Mouse (Mus musculus) limb, embryonic 11.5 days (tissue): ENCODE measurements around the gene Cptp. TPM values are rescaled to one million over a fixed set of nuclear protein-coding genes. Genes with fewer than 3 reads are reported as not detected.

ENCODE experiments used
- ATAC-seq: fragments of 200-750 bp; cut with Nextera tagmentation; 2 replicates; pipeline ENCODE4 v1.8.0; 2017; ENCODE audit warnings: low read depth; ENCODE audit not compliant: insufficient number of reproducible peaks, low FRiP score, low TSS enrichment
- DNase-seq: peaks from one replicate; pipeline ENCODE4 v3.0.0-alpha.2; 2015; ENCODE audit warnings: low spot score
- H3K27ac ChIP-seq: fragments of 300-500 bp; sonication (generic); replicated peaks from 2 replicates; pipeline ENCODE4 v1.5.1; 2014; ENCODE audit warnings: low read depth, mild to moderate bottlenecking, low read length
- H3K27me3 ChIP-seq: fragments of 300-500 bp; sonication (generic); 2 replicates; pipeline ENCODE4 v1.6.1; 2014; ENCODE audit warnings: mild to moderate bottlenecking, low read length, mixed read lengths; ENCODE audit not compliant: control insufficient read depth, insufficient read depth
- H3K36me3 ChIP-seq: fragments of 300-500 bp; sonication (generic); 2 replicates; pipeline ENCODE4 v1.6.1; 2014; ENCODE audit warnings: mild to moderate bottlenecking, low read length, moderate library complexity, mixed read lengths; ENCODE audit not compliant: control insufficient read depth, insufficient read depth
- H3K4me1 ChIP-seq: fragments of 300-500 bp; sonication (generic); 2 replicates; pipeline ENCODE4 v1.6.1; 2014; ENCODE audit warnings: low read length, mixed read lengths; ENCODE audit not compliant: control insufficient read depth, insufficient read depth
- H3K4me2 ChIP-seq: fragments of 300-500 bp; sonication (generic); 2 replicates; pipeline ENCODE4 v1.6.1; 2014; ENCODE audit warnings: low read depth, mild to moderate bottlenecking, moderate library complexity; ENCODE audit not compliant: severe bottlenecking
- H3K4me3 ChIP-seq: fragments of 300-500 bp; sonication (generic); 2 replicates; pipeline ENCODE4 v1.5.1; 2014; ENCODE audit warnings: low read depth, low read length
- H3K9ac ChIP-seq: fragments of 300-500 bp; sonication (generic); 2 replicates; pipeline ENCODE4 v1.6.1; 2014; ENCODE audit warnings: mild to moderate bottlenecking, low read length
- H3K9me3 ChIP-seq: fragments of 300-500 bp; sonication (generic); 2 replicates; pipeline ENCODE4 v1.6.1; 2016; ENCODE audit warnings: low read length; ENCODE audit not compliant: control insufficient read depth
- WGBS: fragments of 180-500 bp; shearing (Covaris S2); extraction: QIAGEN DNeasy Blood & Tissue Kit; methylation state at CpG from one replicate; pipeline ENCODE4 v1.1.7; 2014; 5-methylcytosine and 5-hydroxymethylcytosine counted together
- polyA plus RNA-seq: library from polyadenylated mRNA; unstranded; fragments of >200 nt; fragmentation: Nextera tagmentation; extraction: Ambion mirVana; gene quantifications from 2 replicates; pipeline ENCODE4 v1.2.1, GENCODE M21; 2014

Cptp gene
- polyA plus RNA-seq, 1 experiment from 2014 or later: 20.4 TPM

DNA sequence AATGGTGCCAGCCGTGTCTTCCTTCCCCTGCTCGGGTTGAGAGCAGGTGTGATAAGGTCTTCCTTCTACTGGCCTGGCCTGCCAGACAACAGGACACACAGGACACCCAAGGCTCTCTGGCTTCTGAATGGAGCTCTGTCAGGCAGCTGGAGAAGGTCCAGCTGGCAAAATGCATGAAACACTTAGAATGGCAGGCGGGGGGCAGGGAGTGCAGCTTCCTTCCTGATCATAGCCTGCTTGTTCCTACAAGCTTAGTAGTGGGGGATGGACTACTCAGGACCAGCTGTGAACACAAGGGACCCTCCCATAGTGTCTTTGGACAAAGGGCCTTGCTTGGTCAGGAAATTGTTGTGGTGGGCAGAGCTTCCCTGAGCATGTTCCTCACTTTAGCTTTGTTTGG is 32.0 kb upstream of the Cptp start:
- no peak for DNase-seq
- Histone ChIP-seq H3K9ac (no peak overlapping the region), H3K4me3 (no peak overlapping the region), H3K36me3 (peaks cover 25% of the 10 kb centered on the region), H3K4me1 (no peaks in the 10 kb centered on the region), H3K27ac (no peak overlapping the region), H3K9me3 (no peaks in the 10 kb centered on the region), H3K4me2 (no peak overlapping the region), H3K27me3 (no peaks in the 10 kb centered on the region)
- WGBS: 91% methylated on average over 3 of the region's 3 CpGs
- no peak for ATAC-seq

DNA sequence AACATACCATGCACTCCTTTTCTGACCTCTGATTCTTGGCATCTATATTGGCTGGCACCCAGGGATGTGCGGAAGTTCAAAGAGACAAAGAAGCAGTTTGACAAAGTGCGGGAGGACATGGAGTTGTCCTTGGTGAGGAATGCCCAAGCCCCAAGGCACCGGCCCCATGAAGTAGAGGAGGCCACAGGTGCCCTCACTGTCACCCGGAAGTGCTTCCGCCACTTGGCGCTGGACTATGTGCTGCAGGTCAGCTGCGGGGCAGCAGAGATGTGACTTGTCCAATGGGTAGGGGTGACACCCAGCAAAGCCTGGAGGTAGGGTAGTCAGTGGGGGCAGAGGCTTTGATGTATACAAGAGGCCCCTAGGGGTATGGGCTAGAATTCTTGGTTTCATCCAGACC is 30.1 kb upstream of the Cptp start:
- H3K27me3 ChIP-seq: no peaks in the 10 kb centered on the region
- peaks cover 1% of the 10 kb centered on the region; the same call in 1 of the 2 replicates for H3K4me1 ChIP-seq
- ATAC-seq (no peak), DNase-seq (no peak)
- H3K4me2 ChIP-seq: no peak overlapping the region
- H3K4me3 ChIP-seq: no peak overlapping the region
- no peaks in the 10 kb centered on the region for H3K9me3 ChIP-seq
- H3K9ac ChIP-seq: no peak overlapping the region
- 93% methylated on average over 7 of the region's 7 CpGs for WGBS
- H3K27ac ChIP-seq: no peak overlapping the region
- H3K36me3 ChIP-seq: peaks cover 25% of the 10 kb centered on the region

DNA sequence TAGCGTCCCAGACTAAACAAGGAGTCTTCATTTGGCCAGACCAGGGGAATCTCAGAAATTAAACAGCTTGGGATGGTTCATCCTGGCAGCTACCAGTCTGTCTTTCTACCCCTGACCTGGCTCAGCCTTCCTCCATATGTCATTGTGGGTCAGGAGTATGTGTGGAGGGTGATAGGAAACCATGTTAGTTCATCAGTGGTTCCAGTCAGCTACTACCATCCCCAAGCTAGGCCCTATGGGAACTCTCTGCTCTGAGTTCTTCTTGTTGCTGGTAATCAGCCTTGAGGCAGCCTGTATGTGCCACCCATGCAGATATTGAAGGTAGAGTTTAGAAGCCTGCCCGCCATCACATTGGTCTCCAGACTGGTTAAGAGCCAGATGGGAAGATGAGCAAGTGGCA is 29.1 kb upstream of the Cptp start:
- no peak overlapping the region for H3K9ac ChIP-seq
- DNase-seq (no peak), ATAC-seq (no peak)
- WGBS: 95% methylated on average over 2 of the region's 2 CpGs
- H3K27me3 ChIP-seq: no peaks in the 10 kb centered on the region
- H3K27ac ChIP-seq: no peak overlapping the region
- H3K4me2 ChIP-seq: no peak overlapping the region
- no peak overlapping the region for H3K4me3 ChIP-seq
- H3K4me1 ChIP-seq: peaks cover 8% of the 10 kb centered on the region; the same call in 1 of the 2 replicates
- H3K9me3 ChIP-seq: no peaks in the 10 kb centered on the region
- peaks cover 20% of the 10 kb centered on the region for H3K36me3 ChIP-seq

DNA sequence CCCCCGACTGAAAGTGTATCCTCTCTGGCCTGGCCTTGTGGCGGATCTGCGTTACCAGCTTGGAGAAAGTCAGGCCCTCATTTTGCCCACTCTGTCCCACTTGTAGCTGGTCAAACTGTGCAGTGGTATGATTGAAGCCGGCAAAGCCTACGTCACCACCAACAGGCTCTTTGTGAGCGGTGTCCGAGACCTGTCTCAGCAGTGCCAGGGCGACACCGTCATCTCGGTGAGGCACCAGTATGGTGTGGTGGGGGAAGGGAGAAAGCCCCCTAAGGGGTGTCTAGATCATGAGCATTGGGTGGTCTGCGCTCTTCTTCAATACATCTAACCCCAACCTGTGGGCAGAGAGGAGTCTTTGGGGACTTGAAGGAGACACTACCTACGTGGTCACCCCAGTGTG is 27.2 kb upstream of the Cptp start:
- no peaks in the 10 kb centered on the region for H3K9me3 ChIP-seq
- H3K36me3 ChIP-seq: peaks cover 9% of the 10 kb centered on the region
- peaks cover 15% of the 10 kb centered on the region for H3K4me1 ChIP-seq
- DNase-seq (no peak), ATAC-seq (no peak)
- no peaks in the 10 kb centered on the region for H3K27me3 ChIP-seq
- WGBS: 96% methylated on average over 12 of the region's 12 CpGs
- H3K4me2 ChIP-seq: no peak overlapping the region
- no peak overlapping the region for H3K27ac ChIP-seq
- H3K9ac ChIP-seq: no peak overlapping the region
- H3K4me3 ChIP-seq: no peak overlapping the region

DNA sequence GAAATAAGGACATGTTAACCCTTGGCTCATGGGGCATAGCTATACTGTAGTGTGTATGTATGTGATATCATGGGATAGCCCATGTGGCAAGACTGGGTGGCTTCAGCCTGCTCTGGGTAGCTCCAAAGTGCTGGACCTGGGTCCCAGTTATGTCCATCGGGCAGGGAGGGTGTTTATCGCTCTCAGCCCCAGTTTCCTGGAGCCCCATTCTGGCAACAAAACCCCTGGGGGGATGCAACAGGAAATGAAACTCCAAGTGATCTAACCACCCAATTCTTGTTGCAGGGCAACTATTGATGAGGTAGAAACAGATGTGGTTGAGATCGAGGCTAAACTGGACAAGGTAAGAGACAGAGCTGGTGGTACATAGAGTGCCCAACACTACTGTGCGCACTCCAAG is 26.6 kb upstream of the Cptp start:
- no peak overlapping the region for H3K4me3 ChIP-seq

DNA sequence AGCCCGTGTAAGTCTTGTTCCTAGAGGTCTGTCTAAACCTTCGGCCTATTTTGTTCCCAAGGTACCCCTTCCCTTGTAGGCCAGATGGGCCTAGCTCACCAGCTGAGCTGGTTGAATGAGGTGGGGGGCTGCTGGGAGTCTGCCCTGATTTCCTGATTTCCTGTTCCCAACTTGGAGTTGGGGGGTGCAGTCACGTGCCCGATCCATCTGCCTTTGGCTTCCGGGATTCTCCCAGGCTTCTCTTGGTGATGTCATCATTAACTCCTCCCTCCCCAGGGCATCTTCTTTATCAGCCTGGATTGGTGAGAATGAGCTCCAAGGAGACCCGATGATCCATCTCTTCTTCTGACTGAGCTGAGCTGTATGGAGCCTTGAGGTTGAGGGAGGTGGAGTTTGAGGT is 26.0 kb upstream of the Cptp start:
- no peak overlapping the region for H3K27ac ChIP-seq
- H3K36me3 ChIP-seq: peaks cover 5% of the 10 kb centered on the region
- H3K4me1 ChIP-seq: peaks cover 18% of the 10 kb centered on the region
- no peak overlapping the region for H3K9ac ChIP-seq
- no peaks in the 10 kb centered on the region for H3K27me3 ChIP-seq
- no peaks in the 10 kb centered on the region for H3K9me3 ChIP-seq
- no peak overlapping the region for H3K4me2 ChIP-seq
- WGBS: 51% methylated on average over 6 of the region's 6 CpGs
- ATAC-seq: no peak
- no peak for DNase-seq
- no peak overlapping the region for H3K4me3 ChIP-seq

More for the DNA sequence above, 26.6 kb upstream of the Cptp start:
- DNase-seq (no peak), ATAC-seq (no peak)
- no peak overlapping the region for H3K4me2 ChIP-seq
- no peak overlapping the region for H3K9ac ChIP-seq
- peaks cover 15% of the 10 kb centered on the region for H3K4me1 ChIP-seq
- WGBS: 90% methylated on average over 4 of the region's 4 CpGs
- no peaks in the 10 kb centered on the region for H3K9me3 ChIP-seq
- no peak overlapping the region for H3K27ac ChIP-seq
- peaks cover 8% of the 10 kb centered on the region for H3K36me3 ChIP-seq
- no peaks in the 10 kb centered on the region for H3K27me3 ChIP-seq

DNA sequence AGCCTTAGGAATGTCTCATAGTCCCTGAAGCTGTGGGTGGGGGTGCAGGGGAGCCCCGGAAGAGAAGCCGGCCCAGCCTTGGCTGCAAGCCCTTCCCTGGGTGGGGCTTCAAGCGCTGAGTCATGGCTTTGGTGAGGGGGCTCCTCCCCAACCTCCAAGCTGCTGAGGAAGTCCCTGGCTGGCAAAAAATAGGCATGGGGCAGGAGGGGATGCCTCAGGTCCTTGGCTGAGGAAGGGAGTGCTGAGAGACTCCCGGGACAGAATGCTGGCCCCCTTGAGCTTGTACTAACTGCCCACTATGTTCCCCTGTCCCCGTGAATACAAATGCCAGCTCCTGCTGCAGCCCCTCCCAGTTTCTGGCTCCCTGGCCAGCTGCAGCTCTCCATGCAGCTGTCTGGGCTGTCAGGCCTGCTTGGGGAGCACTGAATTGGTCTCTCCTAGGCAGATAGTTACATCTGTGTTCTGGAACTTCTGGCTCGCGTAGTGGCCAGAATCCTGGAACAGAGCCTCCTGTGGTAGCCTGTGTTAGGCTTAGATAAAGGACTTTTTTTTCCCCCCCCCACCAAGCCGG is 25.2 kb upstream of the Cptp start:
- ATAC-seq (no peak), DNase-seq (no peak)
- WGBS: 40% methylated on average over 8 of the region's 8 CpGs
- Histone ChIP-seq H3K4me1 (peaks cover 18% of the 10 kb centered on the region), H3K27ac (no peak overlapping the region), H3K4me2 (peak overlapping the region; percentile 7; the same call in 1 of the 2 replicates), H3K9me3 (no peaks in the 10 kb centered on the region), H3K4me3 (no peak overlapping the region), H3K27me3 (no peaks in the 10 kb centered on the region), H3K36me3 (peaks cover 4% of the 10 kb centered on the region; the same call in 1 of the 2 replicates), H3K9ac (no peak overlapping the region; the same call in 1 of the 2 replicates)

DNA sequence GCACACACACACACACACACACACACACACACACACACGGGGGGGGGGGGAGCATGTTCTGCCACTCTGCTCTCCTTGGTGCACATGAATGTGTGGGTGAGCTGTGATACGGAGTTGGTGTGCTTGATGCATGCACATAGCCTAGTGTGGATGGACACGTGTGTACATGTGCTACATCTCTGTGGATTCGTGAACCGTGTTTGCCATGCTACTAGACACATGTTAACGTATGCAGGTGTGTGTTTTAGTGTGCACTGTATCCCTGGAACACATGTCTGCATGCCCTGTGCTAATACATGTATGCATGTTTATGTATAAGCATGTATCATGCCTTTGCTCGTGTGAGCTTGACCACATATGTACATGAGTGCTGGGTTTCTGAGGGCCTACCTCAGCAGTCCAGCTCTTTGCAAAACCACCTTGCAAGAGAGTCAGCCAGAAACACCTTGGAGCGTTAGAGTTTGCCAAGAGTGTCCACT is 24.0 kb upstream of the Cptp start:
- peaks cover 18% of the 10 kb centered on the region for H3K4me1 ChIP-seq
- no peaks in the 10 kb centered on the region for H3K9me3 ChIP-seq
- H3K27ac ChIP-seq: no peak overlapping the region
- H3K4me2 ChIP-seq: peak overlapping the region; percentile 97
- H3K9ac ChIP-seq: no peak overlapping the region
- 75% methylated on average over 8 of the region's 8 CpGs for WGBS
- peaks cover 9% of the 10 kb centered on the region; the same call in 1 of the 2 replicates for H3K36me3 ChIP-seq
- peak overlapping the region; percentile 84; the same call in 1 of the 2 replicates for H3K4me3 ChIP-seq
- DNase-seq (no peak), ATAC-seq (no peak)
- no peaks in the 10 kb centered on the region for H3K27me3 ChIP-seq
